Mouse (Mus musculus) gonadal fat pad, adult 2 months (tissue): ENCODE results near the gene Angptl6. TPM values are rescaled to one million over a fixed set of nuclear protein-coding genes. Genes with fewer than 3 reads are reported as not detected.
A peak's percentile ranks its signal among the peaks of the same experiment; 100 is the strongest.

Experiments
- DNase-seq: peaks from one replicate; pipeline ENCODE4 v3.0.0-alpha.2; 2012; ENCODE audit warnings: low read depth
- polyA plus RNA-seq: library from polyadenylated mRNA; depleted of rRNA; stranded (reverse); fragments of >200 nt; gene quantifications from 2 replicates; pipeline ENCODE4 v1.2.3, GENCODE M21; 2012

Gene Angptl6
- polyA plus RNA-seq, 1 experiment, result 5.4 TPM

DNA sequence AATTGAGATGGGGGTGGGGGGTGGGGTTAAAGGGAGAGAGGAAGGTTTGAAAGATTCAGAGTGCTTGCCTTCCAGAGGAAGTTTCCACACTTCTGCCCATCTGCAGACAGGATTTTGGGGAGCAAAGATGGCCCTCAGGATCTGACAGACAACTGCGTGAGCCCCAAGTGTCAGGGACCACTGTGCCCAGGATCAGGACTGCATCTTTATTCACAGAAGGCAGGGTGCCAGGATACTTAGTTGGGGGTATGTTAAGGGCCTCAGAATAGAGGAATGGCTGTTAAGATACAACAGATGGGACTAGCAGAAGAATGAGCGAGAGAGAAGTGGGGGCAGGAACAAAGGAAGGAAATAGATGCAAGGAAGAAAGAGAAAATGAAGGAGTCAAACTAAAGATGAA is 7.0 kb upstream of the Angptl6 start:
- DNase-seq, result no peak

DNA sequence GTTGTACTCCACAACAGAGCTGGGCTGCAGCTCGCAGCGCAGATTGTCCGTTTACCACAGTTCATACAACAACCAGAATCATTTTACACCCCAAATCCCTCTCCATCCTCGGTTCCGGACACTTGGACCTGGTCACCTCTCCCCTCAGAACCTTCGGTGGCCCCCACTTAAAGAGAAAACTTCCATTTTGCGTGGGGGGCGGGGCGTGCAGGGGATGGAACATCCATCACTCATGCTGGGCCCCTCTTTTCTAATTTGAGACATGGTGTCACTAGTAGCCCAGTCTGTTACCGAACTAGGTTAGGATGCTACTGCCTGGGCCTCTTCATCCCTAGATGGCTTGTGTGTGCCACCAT is 839 bp downstream of the Angptl6 start:
- DNase-seq, result no peak

DNA sequence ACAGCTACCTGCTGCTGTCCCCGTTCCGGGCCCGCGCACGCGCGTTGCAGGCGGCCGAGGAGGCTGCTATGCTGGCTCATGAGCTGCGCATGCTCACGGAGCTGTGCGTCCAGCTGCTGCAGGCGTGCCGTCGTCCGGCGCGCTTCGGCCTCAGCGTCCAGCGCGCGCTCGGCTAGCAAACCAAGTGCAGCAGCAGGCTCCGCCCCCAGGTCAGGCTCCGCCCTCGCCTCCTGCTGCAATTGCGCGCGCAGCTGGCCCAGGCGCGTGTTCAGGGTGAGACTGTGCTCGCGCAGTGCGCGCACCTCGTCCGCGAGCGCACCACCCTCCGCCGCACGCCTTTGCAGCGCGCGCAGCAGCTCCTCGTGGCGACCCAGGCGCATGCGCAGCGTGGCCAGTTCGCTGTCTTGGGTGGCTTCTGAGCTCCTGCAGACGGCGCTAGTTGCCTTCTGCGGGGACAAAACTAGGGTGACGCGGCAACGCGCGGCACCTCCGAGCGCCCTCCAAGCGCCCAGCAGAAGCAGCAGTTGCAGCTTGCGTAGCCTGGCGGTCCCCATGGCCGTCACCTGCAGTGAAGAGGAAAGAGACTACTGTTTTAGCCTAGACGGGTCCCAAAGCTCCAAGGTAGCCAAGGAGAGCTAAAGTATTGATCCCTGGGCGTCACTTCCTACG is 1.4 kb downstream of the Angptl6 start:
- peak; percentile 88 for DNase-seq

DNA sequence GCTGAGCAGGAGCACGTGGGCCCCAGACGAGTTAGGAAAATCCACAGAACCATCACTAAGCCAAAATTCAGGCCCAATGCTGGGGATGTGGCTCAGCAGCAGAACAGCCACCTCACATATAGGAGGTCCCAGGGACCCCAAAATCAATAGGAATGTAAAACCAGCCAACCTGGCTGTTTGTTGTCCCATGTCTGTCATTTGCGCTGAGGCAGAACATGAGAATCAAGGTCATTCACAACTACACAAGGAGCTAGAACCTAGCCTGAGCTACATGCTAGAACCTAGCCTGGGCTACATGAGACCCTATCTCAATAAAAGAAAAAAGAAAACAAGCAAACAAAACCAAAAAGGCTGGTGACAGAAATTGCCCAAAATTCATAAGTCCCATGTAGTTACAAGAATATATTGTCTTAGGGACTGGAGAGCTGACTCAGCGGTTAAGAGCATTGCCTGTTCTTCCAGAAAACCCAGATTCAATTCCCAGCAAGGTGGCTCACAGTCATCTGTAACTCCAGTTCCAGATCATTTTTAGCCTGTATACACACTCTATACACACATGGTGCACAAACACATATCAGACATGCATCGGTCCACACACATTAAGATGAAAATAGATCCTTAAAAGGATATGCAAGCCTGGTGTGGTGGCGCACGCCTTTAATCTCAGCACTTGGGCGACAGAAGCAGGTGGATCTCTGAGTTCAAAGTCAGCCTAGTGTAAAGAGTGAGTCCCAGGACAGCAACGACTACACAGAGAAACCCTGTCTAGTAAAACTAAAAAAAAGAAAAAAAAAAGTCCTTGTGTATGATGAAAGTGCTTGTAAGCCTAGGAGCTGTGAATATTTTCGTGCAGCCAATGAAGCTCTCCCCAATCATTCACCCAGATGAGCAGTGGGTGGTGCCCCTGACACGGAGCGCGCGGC is 2.1 kb downstream of the Angptl6 start:
- no peak for DNase-seq

DNA sequence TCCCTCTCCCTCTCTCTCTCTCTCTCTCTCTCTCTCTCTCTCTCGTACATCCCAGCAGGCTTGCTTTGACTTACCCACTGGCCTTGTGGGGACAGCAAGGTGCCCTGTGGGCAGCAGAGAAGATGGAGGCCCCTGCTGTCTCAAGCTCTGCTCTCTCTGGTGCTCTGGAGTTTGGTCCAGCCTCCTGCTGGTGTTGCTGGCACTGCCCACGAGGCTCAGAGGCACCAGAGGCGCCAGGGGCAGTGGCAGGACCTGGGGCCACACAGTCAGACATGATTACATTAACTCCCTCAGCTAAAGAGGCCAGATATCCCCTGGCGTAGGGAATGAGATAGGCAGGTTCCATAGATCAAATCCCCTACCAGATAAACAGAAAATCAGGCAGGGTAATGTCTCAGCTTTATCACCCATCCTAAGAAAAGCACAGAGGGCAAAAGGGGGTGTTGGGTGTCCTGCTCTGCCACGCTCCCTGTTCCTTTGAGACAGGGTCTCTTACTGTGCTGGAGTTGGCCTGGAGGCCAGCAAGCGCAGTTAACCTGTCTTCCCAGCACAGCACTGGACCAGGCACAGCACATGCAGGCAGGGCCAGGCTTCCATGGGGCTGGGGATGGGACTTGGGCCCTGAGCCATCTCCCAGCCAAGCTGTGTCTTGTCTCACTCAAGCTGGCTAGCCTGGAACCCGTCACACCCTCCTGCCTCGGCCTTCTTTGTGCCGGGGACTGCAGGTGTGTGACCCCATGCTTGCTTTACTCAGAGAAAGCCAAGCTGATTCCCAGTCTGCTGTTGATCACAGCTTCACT is 3.0 kb downstream of the Angptl6 start:
- DNase-seq, result no peak

DNA sequence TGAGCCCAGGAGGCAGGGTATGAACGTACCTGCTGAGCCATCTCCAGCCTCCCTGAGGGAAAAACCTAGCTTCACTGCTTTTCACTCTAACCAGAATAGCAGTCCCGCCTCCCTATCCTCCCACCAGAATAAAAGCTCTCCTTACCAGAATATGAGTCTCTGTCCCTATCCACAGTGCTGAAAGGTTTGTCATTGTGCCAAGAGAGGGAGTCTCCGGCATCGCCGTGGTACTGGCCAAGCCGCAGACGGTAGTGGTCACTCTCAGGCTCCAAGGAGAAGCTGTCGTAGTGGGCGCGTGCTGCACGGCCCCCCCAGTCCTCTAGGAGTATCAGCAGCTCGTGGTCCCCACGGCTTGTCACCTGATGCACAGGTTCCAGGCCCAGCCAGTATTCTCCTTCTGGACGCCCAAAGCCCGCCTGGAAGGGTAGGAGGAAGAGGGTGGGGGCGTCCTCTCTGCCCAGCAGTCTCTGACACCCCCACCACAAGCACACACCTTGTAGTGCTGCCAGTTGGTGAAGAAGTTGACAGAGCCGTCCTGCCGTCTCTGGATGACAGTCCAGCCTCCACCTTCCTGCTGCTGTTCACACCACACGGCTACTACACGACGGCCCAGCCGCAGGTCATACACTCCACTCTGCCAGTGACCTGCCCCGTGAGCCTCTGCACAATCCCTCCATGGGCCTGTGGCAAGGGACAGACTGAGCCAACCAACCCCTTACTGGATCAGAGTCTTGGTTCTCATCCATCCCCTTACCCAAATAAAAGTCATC is 4.3 kb downstream of the Angptl6 start:
- DNase-seq, result no peak

DNA sequence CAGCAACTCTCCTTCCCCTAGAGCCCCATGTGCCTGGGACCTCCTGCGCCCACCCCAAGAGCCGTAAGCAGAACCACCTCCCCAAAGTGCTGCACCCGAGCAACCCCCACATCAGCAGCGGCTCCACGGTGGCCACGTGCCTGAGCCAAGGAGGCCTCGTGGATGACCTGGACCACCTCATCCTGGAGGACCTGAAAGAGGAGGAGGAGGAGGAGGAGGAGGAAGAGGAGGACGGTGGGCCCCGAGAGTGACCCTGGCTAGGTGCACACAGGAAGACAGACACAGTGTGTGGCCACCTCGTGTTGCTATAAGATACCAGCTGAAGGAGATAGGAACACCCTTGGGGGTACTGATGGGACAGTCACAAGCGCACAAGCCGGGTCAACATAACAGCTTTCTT is 6.0 kb downstream of the Angptl6 start:
- no peak for DNase-seq

DNA sequence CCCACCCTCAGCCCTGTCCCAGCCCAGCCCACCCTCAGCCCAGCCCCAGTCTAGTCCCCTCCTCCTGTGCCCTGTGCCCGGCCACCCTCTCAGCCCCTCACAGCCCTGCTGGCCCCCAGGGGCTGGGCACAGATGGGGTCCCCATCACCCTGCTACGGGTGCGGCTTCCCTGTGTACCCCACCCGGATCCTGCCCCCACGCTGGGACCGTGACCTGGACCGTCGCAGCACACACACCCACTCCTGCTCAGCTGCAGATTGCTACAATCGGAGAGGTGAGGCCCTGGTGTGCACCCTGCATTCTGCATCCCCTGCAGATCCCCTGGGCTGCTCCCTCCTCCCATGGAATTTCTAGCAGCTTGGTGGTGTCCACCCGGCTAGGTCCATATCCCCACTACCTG is 6.5 kb downstream of the Angptl6 start:
- no peak for DNase-seq

DNA sequence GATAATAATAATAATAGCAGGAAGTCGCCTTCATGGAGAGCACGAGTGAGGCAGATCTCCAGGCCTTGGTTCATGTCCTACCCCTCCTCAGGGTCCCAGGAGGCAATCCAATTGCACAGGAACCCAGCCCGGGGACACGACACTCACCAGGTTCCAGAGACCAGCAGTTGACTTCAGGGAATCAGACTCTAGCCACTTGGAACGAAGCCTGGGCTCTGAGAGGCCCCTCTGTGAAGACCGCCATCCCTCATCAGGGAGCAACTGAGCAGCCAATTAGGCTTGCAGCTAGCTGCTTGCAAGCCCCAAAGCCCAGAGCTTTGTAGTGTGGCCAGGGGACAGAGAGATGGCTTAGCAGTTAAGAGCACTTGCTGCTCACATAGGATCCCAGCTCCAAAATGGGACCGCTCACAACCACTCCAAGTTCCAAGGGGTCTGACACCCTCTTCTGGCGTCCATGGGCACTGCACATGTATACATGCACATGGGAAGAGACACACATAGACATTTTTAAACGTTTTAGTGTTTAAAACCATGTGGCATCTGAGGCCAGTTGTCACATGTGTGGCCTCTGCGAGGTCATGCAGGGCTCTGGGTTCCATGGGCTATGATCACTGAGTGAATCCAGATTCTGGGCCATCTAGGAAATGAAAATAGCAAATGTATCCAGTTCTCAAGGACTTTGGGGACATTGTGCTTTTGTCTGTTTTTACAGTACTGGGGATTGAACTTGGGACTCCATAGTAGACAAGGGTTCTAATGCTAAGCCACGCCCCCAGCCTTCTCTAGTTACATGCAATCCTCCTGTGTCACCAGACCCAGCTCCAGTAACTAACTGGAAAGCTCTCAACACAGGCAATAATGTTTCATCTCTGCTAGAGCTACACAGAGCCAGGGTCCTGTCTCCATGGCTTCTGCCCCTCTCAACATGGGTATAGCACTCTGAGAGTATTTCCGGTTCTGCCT is 9.0 kb downstream of the Angptl6 start:
- no peak for DNase-seq

DNA sequence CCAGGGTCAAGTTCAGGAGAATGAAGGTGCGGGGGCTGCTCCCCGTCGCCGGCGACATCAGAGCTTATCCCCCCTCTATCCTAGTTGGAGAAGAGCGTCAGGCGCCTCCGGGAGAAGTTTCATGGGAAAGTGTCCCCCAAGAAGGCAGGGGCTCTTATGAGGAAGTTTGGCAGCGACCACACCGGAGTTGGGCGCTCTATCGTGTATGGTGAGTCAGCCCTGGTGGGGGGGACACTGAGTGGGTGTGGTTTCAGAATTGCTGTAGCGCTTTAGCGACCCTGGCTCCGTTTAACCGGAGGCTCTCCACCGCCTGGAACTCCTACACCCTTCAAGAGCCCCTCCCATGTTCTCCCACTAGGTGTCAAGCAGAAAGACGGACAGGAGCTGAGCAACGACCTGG is 10.3 kb downstream of the Angptl6 start:
- DNase-seq, result no peak

DNA sequence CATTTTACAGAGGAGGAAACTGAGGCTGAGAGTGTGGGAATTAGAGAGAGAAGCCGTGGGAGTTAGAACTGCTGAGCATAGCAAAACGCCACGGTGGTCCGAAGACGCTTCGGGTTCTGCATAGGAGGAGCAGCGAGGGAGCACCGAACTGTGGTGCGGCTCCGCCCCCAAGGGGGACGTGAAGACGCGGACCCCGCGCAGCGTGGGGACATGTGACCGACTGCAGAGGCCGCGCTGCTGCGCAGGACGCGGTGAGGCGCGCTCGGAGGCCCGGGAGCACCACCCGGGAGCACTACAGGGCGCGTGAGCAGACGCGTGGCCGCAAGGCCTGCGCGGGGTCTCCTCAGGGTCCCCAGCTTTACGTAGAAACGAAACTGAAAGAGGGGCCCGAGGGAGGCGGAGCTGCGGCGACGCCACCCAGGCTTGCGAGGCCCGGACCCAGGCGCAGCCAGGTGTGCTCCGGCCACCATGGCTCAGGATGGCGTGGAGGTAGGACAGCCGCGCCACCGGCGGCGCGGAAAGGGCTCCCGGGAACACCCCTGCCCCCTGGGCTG is 11.0 kb downstream of the Angptl6 start, which contains the start of gene A230050P20Rik:
A230050P20Rik (plus strand) TSS at position 195 of the 554 bp plus-strand sequence.
- no peak for DNase-seq

DNA sequence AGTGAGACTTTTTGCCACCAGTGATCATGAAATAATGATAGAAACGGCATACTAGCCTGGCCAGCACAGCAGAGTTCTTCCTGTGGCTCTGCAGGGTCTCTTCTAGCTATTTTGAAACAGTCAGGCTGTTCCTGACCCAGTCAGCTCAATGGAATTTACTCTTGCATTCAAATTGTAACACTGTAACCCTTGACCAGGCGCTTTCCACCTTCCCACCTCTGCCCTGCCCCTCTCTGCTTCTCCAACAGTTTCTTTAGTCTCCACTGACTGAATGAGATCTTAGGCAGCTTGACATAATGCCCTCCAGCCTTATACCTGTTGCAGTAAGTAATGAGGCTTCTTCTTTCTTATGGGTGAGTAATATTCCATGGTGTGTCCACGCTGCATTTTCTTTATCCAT is 12.6 kb downstream of the Angptl6 start:
- DNase-seq, result no peak

DNA sequence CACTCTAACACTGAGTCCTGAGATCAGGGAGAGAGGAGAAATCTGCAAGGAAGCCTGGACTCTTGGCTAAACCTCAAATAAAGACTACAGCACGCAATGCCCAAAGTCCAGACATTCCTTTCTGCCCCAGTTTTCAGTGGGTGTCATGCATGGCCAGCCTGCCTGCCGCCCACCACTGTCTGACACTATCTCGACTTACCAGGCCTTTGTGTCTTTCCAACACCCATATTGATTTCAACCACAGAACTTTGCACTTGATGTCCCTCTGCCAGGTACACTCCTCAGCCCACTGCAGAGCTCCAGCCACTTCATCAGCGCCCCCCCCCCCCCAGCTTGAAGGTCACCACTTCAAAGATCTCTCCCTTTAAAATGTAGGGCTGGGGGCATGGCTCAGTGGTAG is 17.3 kb downstream of the Angptl6 start:
- DNase-seq, result no peak

DNA sequence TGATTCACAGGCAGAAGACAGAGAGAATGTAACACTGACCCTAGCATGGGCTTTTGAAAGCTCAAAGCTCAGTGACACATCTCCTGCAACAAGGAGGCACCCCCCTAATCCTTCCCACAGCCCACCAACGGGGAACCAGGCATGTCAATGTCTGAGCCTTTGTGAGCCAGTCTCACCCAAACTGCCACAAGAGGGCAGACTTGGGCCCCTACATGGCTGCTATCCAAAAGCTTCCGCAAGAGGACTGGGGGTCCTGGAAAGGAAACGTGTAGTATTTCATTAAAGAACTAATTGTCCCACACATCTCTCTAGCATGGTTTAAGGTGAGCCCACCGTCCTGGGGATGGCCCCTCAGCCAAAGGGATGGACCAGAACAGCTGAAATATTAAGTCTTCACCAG is 17.7 kb downstream of the Angptl6 start:
- no peak for DNase-seq

DNA sequence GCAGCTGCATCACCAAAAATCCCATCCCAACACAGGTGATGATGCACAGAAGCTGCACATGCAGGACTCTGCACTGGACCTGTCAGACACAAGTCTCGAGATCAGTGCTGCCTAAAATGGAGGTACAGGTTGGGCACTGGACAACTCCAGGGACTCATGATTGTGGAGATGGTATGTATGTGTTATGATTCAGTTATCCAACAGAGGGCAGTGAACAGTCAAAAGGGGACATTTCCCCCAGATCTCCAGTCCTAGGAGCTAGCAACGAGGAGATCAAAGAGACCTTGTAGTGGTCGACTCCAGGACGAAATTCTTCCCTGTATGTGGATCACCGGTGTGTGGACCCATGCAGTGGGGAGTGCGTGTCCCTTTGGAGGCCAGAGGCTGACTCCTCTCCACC is 19.6 kb downstream of the Angptl6 start:
- DNase-seq, result no peak

DNA sequence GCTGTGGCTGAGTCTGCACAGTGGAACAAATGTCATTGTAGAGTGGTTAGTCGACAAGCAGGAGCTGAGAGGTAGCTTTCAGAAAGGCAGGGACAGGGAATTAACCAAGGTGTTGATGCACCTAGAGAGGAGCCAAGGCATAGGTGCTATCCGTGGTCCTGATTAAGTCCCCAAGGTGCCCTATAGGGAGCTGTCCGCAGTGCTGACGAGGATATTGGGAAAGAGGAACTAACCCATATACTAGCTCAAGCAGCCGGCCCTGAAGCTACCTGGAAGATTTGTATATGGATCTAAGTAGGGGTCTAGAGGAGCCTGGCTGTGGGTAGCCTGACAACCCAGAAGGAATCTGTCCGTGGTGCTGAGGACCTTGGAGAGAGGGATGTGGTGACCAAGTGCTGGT is 22.4 kb downstream of the Angptl6 start:
- peak; percentile 28 for DNase-seq

DNA sequence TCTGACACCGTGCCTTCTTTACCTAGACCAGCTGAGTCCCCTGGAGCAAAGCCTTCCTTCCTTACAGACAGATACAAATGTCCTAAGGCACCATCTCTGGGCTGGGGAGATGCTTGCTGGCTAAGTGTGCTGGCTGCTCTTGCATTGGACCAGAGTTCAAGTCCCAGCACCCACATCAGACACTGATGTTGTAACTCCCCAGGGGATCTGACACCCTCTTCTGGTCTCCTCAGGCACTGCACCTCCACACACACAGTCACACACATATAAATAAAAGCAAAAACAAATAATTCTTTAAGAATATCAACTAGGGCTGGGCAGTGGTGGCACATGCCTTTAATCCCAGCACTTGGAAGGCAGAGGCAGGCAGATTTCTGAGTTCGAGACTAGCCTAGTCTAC is 29.3 kb downstream of the Angptl6 start:
- DNase-seq, result no peak

DNA sequence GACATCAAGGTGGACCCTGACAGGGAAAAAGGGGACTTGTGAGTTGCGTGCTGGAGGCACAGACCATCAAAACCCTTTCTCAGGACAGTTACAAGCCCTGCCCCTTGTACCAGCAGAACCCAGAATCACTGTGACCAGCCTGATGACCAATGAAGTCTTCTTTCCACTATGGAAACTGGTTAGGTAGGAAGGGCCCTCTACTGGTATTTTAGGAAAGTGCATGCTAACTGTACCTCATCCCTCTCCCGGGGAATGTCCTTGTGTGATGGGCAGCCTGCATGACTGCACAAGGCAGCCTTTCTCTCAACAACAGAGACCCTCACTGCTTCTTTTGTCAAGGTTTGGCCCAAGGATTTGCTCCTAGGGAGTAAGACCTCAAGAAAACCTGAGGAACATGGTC is 36.9 kb downstream of the Angptl6 start:
- DNase-seq, result no peak

DNA sequence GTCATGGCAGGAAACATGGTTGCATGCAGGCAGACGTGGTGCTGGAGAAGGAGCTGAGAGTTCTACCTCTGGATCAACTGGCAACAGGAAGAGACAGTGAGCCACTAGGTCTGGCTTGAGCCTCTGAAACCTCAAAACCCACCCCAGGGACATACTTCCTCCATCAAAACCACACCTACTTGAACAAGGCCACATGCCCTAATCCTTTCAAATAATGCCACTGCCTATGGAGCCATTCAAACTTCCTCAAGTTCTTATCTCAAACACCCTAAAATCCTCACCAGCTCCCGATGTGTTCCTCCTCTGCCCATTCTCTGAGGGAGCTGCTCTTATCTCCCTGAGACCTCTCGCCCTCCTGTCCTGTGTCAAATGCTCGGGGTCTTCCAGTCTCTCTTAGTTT is 37.3 kb downstream of the Angptl6 start:
- DNase-seq, result no peak

DNA sequence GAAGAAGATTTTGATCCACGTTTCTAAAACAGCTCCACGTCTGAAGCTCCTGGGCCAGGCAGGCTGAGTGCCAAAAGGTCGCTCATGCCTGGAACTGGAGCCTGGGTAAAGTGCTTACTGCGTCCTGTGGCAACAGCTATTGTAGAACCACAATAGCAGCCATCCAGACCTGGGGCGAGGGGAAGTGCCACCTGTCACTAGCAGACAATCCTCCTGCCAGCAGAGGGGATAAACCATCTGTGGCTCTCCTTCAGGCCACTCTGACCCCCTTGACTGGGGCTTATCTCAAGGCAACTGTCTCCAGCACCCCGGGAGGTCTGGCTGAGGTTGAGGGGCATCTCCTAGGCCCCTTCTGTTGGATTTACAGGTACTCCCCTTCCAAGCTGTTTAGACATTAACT is 40.6 kb downstream of the Angptl6 start:
- DNase-seq, result no peak
